ENCODE assay signal across 10 mouse cellular contexts in the genomic region with DNA sequence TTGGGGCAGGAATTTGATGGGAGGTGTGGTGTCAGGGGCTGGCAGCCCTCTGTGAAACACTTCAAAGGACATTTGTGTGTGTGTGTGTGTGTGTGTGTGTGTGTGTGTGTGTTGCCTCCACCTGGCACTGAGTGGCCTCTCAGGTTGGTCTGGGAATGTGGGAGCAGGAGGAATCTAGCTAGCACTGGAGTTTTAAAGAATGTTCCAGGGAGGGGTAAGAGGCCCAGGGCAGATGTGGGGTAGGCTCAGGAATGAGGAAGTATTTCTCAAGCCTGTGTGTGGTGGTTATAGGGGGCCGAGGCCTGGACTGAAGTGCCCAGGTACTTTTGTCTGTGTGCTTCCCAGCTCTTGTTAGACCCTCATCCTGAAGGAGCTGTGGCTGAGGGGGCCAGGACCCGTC. TPM values are rescaled to one million over a fixed set of nuclear protein-coding genes. Genes with fewer than 3 reads are reported as not detected.
A peak's percentile ranks its signal among the peaks of the same experiment; 100 is the strongest.
DNase-seq lines count a peak whose midpoint lies in the region; ATAC-seq and TF ChIP-seq lines count a peak whose summit lies in the region.
"Had no signal": no experiment of that assay in that cellular context is flagged by ENCODE, and none has a peak within 500 bp of the region (broad histone marks: within the 10 kb centered on the region; RNA-seq: fewer than 3 reads in every experiment).

TSS of gene Krt7 (plus strand) at position 269 of the 400 bp plus-strand sequence.

- in situ Hi-C loops in ES-E14 (cut with MboI; ENCODE audit: low sequenced_read_pairs in 2 of 2, unreplicated experiment in 2 of 2), result no loop called here

- no peak within 1 kb of the TSS for H3K9ac ChIP-seq in forebrain, embryonic 13.5 days
- H3K9ac ChIP-seq in ES-E14 (ENCODE audit: insufficient read depth, low read depth, low read length, poor library complexity, severe bottlenecking), result no peak within 1 kb of the TSS
- H3K9ac ChIP-seq in lung, embryonic 15.5 days, result peak within 1 kb of the TSS; percentile 45

- no peaks in the 10 kb centered on the region for H3K36me3 ChIP-seq in forebrain, embryonic 10.5 days (replicated peaks)
- H3K36me3 ChIP-seq in forebrain, embryonic 13.5 days (ENCODE audit: poor library complexity, severe bottlenecking), result no peaks in the 10 kb centered on the region
- H3K36me3 ChIP-seq in ES-E14 (ENCODE audit: control insufficient read depth, insufficient read depth, low read length, poor library complexity, severe bottlenecking), result no peaks in the 10 kb centered on the region
- H3K36me3 ChIP-seq in lung, embryonic 15.5 days, result no peaks in the 10 kb centered on the region

- 57% methylated on average over 2 of the region's 2 CpGs for WGBS in forebrain, embryonic 10.5 days
- 55% methylated on average over 2 of the region's 2 CpGs for WGBS in forebrain, embryonic 13.5 days
- WGBS in lung, embryonic 15.5 days, result 31% methylated on average over 2 of the region's 2 CpGs

- H3K4me2 ChIP-seq in forebrain, embryonic 13.5 days, result no peak within 1 kb of the TSS
- peak within 1 kb of the TSS; percentile 55 for H3K4me2 ChIP-seq in lung, embryonic 15.5 days

- H3K27me3 ChIP-seq in forebrain, embryonic 10.5 days (ENCODE audit: poor library complexity, severe bottlenecking), result peaks cover 55% of the 10 kb centered on the region
- peaks cover 39% of the 10 kb centered on the region for H3K27me3 ChIP-seq in forebrain, embryonic 13.5 days
- peaks cover 19% of the 10 kb centered on the region for H3K27me3 ChIP-seq in lung, embryonic 15.5 days

- no peak for TF ChIP-seq CTCF in gastrocnemius, adult 2 months (IDR thresholded peaks at IDR 0.05)

- peaks cover 42% of the 10 kb centered on the region for H3K4me1 ChIP-seq in forebrain, embryonic 10.5 days
- no peaks in the 10 kb centered on the region for H3K4me1 ChIP-seq in forebrain, embryonic 13.5 days
- peaks cover 8 to 9% of the 10 kb centered on the region in 2 experiments; a peak in 3 of 4 replicates for H3K4me1 ChIP-seq in ES-E14 (ENCODE audit: control insufficient read depth in 2 of 2, insufficient read depth in 2 of 2, low read length in 2 of 2, poor library complexity in 1 of 2)
- H3K4me1 ChIP-seq in lung, embryonic 15.5 days, result peaks cover 15% of the 10 kb centered on the region; the same call in 1 of the 2 replicates

- ATAC-seq in forebrain, embryonic 13.5 days, result no peak
- ATAC-seq in lung, embryonic 15.5 days (ENCODE audit: borderline replicate concordance, extremely low read depth, low FRiP score, low TSS enrichment), result peak; percentile 81

- intact Hi-C loops in gastrocnemius, adult 2 months (cut with DNase I), result no loop called here

- H3K27ac ChIP-seq in forebrain, embryonic 10.5 days, result 0 out of 2 replicates have a peak within 1 kb of the TSS, but pooled peaks have one; percentile 40
- no peak within 1 kb of the TSS for H3K27ac ChIP-seq in forebrain, embryonic 13.5 days
- H3K27ac ChIP-seq in ES-E14 (ENCODE audit: insufficient read depth, low read depth, low read length, poor library complexity, severe bottlenecking), result no peak within 1 kb of the TSS
- H3K27ac ChIP-seq in lung, embryonic 15.5 days, result peak within 1 kb of the TSS; percentile 89
- no peak within 1 kb of the TSS for H3K27ac ChIP-seq in gastrocnemius, adult 2 months
- H3K27ac ChIP-seq: heart, adult 2 months had no signal

- H3K4me3 ChIP-seq in forebrain, embryonic 10.5 days, result no peak within 1 kb of the TSS
- H3K4me3 ChIP-seq in forebrain, embryonic 13.5 days, result no peak within 1 kb of the TSS
- H3K4me3 ChIP-seq in ES-E14 (ENCODE audit: insufficient read depth in 1 of 2, low read depth in 1 of 2, low read length in 2 of 2, poor library complexity in 1 of 2, severe bottlenecking in 1 of 2), result no peak within 1 kb of the TSS
- peak within 1 kb of the TSS; percentile 44 for H3K4me3 ChIP-seq in lung, embryonic 15.5 days
- H3K4me3 ChIP-seq in gastrocnemius, adult 2 months, result no peak within 1 kb of the TSS
- H3K4me3 ChIP-seq: heart, adult 2 months had no signal

- DNase-seq in forebrain, embryonic 10.5 days (ENCODE audit: extremely low spot score, low spot score), result no peak
- DNase-seq in ES-E14 (ENCODE audit: low read depth, low spot score), result no peak
- peak; percentile 52 to 77 for DNase-seq in kidney, adult 8-10 months
- no peak for DNase-seq in gastrocnemius, adult 2 months
- no peak for DNase-seq in frontal cortex, postnatal 14 days (ENCODE audit: low spot score in 2 of 2)
- DNase-seq in c-Kit-positive CD71-positive TER-119-positive erythroid progenitor cells, embryonic 14.5 days (ENCODE audit: low spot score), result no peak
- DNase-seq: cerebellum, postnatal 25 days; heart, adult 2 months had no signal

- H3K9me3 ChIP-seq in forebrain, embryonic 10.5 days, result no peaks in the 10 kb centered on the region
- H3K9me3 ChIP-seq in forebrain, embryonic 13.5 days (replicated peaks), result no peaks in the 10 kb centered on the region
- H3K9me3 ChIP-seq in ES-E14 (ENCODE audit: control insufficient read depth, insufficient read depth, low read depth, low read length), result no peaks in the 10 kb centered on the region
- no peaks in the 10 kb centered on the region for H3K9me3 ChIP-seq in lung, embryonic 15.5 days

TF ChIP-seq in ES-E14, 5 proteins besides CTCF, POLR2A, EP300 and RAD21:
- no peak for TF ChIP-seq ZC3H11A (IDR thresholded peaks at IDR 0.05; ENCODE audit: borderline replicate concordance, low read depth, low read length)
- no peak for TF ChIP-seq MAFK (IDR thresholded peaks at IDR 0.05; ENCODE audit: insufficient read depth, low read depth, low read length)
- no peak for TF ChIP-seq CHD2 (IDR thresholded peaks at IDR 0.05; ENCODE audit: low read depth, low read length)
- no peak for TF ChIP-seq ZNF384 (IDR thresholded peaks at IDR 0.05; ENCODE audit: low read depth, low read length)
- TF ChIP-seq HCFC1 (IDR thresholded peaks at IDR 0.05; ENCODE audit: borderline replicate concordance, insufficient read depth, low read length), result no peak

RNA-seq across cellular contexts. Expression of gene Krt7, which starts in this region (rescaled TPM):
- polyA plus RNA-seq in forebrain, embryonic 10.5 days (2016; fragmentation: Nextera tagmentation; extraction: Ambion mirVana), result 12.2 and 12.4 TPM in 2 replicates
- polyA plus RNA-seq in forebrain, embryonic 13.5 days (2015; fragmentation: Nextera tagmentation; extraction: Ambion mirVana), result 0.18 and 0.26 TPM in 2 replicates
- total RNA-seq in ES-E14 (2012; rRNA removed), result 10.0 and 14.1 TPM in 2 replicates
- polyA plus RNA-seq in lung, embryonic 15.5 days (2015; fragmentation: Nextera tagmentation; extraction: Ambion mirVana), result 152 and 158 TPM in 2 replicates
- total RNA-seq in gastrocnemius, adult 2 months (2021), result not detected

Comparison
In these comparisons a context has a peak if more than half of its experiments do, and no peak if none do; other contexts are left out.
1. RNA of gene Krt7 (total RNA-seq): 10.0 to 14.1 TPM in ES-E14; not detected in gastrocnemius, adult 2 months; every median in the first group is over 10 times any median in the second.
2. RNA of gene Krt7 (polyA plus RNA-seq): 152 to 158 TPM in lung, embryonic 15.5 days; 12.2 to 12.4 TPM in forebrain, embryonic 10.5 days and 0.18 to 0.26 TPM in forebrain, embryonic 13.5 days; every median in the first group is over 10 times any median in the second.
3. H3K27ac ChIP-seq: peak in forebrain, embryonic 10.5 days (single experiment) and lung, embryonic 15.5 days (single experiment); none in forebrain, embryonic 13.5 days (single experiment), ES-E14 (single experiment) and gastrocnemius, adult 2 months (single experiment).
4. DNase-seq: peak in kidney, adult 8-10 months (2 of 2); none in forebrain, embryonic 10.5 days (single experiment), ES-E14 (single experiment), gastrocnemius, adult 2 months (single experiment), frontal cortex, postnatal 14 days (0 of 2) and c-Kit-positive CD71-positive TER-119-positive erythroid progenitor cells, embryonic 14.5 days (single experiment).